Mouse (Mus musculus): ENCODE measurements at regions not wholly inside any gene's neighbourhood (a gene's known extent, or its start where the extent isn't known, plus 50 kb on each side); places are given as distances from the start of the nearest gene placed in this dataset.

DNA sequence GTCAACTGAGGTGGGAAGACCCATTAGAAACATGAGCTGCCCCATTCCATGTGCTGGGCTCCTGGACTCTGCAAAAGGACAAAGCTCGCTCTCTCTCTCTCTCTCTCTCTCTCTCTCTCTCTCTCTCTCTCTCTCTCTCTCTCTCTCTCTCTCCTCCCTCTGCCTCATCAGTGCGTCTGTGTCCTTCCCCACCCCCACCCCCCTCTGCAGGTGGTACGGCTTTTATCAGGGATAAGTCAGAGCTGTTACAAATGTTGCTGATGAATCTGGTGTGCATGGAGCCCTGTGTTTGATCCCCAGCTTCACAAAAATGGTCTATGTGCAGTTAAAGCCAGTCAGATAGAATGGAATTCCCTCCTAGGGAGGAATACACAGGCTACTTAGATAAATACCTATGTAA lies 247.8 kb upstream of the Smlr1 start:
- no peak for TF ChIP-seq CTCF (conservative IDR thresholded peaks at IDR 0.05; ENCODE audit: low read length)
- TF ChIP-seq POU5F1 (IDR thresholded peaks at IDR 0.05; ENCODE audit: borderline replicate concordance, low read length): no peak
- TF ChIP-seq NANOG (IDR thresholded peaks at IDR 0.05; ENCODE audit: borderline replicate concordance, low read length): no peak
- Histone ChIP-seq H3K9me3 (ENCODE audit: low read length) (peaks cover 27% of the 10 kb centered on the region), H3K36me3 (ENCODE audit: insufficient read depth, low read length) (0 out of 2 replicates have a peak, but pooled peaks cover 3% of the 10 kb centered on the region), H3K27me3 (ENCODE audit: insufficient read depth, low read length) (no peaks in the 10 kb centered on the region), H3K4me3 (replicated peaks; ENCODE audit: low read length) (no peak overlapping the region), H3K4me1 (replicated peaks; ENCODE audit: low read depth, low read length) (no peaks in the 10 kb centered on the region)

DNA sequence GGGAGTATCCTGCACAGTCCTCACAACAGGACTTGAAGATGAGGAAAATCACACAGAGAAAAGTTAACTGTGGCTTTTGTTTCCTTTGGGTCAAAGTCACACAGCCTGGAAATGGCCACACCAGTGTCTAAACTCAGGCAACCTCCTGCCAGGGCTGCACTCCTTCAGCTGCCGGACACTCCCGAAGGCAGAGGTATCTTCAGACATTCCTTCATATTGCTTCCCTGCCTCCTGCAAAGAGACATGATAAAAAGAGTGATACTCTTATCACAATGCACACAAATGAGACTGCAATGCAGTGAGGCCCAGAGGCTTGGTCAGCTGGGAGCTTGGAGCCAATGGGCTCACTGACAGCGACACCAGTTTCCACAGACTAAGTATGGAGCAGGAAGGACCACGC lies 243.4 kb upstream of the Smlr1 start:
- no peaks in the 10 kb centered on the region for H3K27me3 ChIP-seq (ENCODE audit: insufficient read depth, low read length)
- H3K36me3 ChIP-seq (ENCODE audit: insufficient read depth, low read length): 0 out of 2 replicates have a peak, but pooled peaks cover 3% of the 10 kb centered on the region
- no peak overlapping the region for H3K4me3 ChIP-seq (replicated peaks; ENCODE audit: low read length)
- TF ChIP-seq NANOG (IDR thresholded peaks at IDR 0.05; ENCODE audit: borderline replicate concordance, low read length): no peak
- no peak for TF ChIP-seq CTCF (conservative IDR thresholded peaks at IDR 0.05; ENCODE audit: low read length)
- no peak for TF ChIP-seq POU5F1 (IDR thresholded peaks at IDR 0.05; ENCODE audit: borderline replicate concordance, low read length)
- peaks cover 22% of the 10 kb centered on the region for H3K9me3 ChIP-seq (ENCODE audit: low read length)
- no peaks in the 10 kb centered on the region for H3K4me1 ChIP-seq (replicated peaks; ENCODE audit: low read depth, low read length)

DNA sequence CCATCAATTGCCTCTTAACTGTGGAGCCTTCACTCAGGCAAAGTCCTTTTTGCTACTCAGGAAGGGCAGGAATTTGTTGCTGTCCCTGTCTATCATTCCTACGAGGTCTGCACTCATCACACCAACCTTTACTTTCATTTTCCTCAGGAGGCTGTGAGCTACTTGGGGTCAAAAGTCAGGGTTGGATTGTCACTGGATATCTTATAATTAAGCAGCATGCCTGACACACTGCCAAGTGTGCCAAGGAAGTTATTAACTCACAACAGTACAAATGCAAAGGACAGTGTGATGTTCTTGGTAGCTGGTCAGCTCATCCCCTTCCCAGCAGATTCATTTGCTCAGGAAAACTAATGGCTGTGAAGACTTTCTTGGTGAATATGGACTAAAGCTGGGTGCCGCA lies 241.7 kb upstream of the Smlr1 start:
- no peak for TF ChIP-seq CTCF (conservative IDR thresholded peaks at IDR 0.05; ENCODE audit: low read length)

DNA sequence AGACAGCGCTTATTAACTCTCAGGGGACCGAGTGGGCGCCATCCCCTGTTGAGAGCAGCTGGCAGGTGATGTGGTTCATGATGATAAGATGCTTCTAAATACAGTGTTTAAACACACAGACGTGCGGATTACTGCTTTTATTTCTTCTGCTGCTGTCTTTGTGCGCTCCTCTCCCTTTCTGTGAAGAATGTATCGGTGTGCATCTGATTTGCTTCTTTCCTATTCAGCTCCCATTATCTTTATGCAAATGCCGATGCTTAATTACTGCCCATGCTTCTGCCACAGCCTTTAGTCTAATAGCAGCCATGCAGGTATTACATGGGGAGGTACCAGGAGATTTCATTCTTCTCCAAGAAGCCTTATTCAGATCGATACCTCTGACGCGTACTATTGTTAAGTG lies 240.6 kb upstream of the Smlr1 start:
- Histone ChIP-seq H3K27me3 (ENCODE audit: insufficient read depth, low read length) (no peaks in the 10 kb centered on the region), H3K4me3 (replicated peaks; ENCODE audit: low read length) (no peak overlapping the region), H3K9me3 (ENCODE audit: low read length) (peaks cover 1% of the 10 kb centered on the region), H3K36me3 (ENCODE audit: insufficient read depth, low read length) (no peaks in the 10 kb centered on the region), H3K4me1 (replicated peaks; ENCODE audit: low read depth, low read length) (no peaks in the 10 kb centered on the region)
- TF ChIP-seq CTCF (conservative IDR thresholded peaks at IDR 0.05; ENCODE audit: low read length) (no peak), NANOG (IDR thresholded peaks at IDR 0.05; ENCODE audit: borderline replicate concordance, low read length) (no peak), POU5F1 (IDR thresholded peaks at IDR 0.05; ENCODE audit: borderline replicate concordance, low read length) (no peak)

More for the DNA sequence above, 241.7 kb upstream of the Smlr1 start:
- H3K4me3 ChIP-seq (replicated peaks; ENCODE audit: low read length): no peak overlapping the region
- 0 out of 2 replicates have a peak, but pooled peaks cover 3% of the 10 kb centered on the region for H3K36me3 ChIP-seq (ENCODE audit: insufficient read depth, low read length)
- H3K4me1 ChIP-seq (replicated peaks; ENCODE audit: low read depth, low read length): no peaks in the 10 kb centered on the region
- H3K27me3 ChIP-seq (ENCODE audit: insufficient read depth, low read length): no peaks in the 10 kb centered on the region
- peaks cover 12% of the 10 kb centered on the region for H3K9me3 ChIP-seq (ENCODE audit: low read length)

DNA sequence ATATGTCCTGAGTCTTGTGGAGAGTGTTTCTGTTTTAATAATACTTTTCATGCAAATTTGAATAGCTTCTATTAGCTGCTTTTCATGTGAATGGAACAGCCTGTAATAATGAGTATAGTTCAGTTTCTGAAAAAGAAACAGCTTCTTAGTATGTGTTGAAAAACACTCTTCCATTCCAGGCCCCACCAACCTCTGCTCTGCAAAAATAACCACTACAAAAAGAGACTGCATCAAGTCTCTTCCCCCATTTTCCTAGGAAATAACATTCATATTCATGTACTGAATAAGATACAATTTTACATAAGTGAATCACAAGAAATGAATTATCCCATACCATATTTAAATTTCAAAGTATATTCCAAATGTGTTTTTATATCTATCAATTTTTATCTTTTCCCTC lies 234.0 kb upstream of the Smlr1 start:
- no peaks in the 10 kb centered on the region for H3K4me1 ChIP-seq (replicated peaks; ENCODE audit: low read depth, low read length)
- TF ChIP-seq CTCF (conservative IDR thresholded peaks at IDR 0.05; ENCODE audit: low read length) (no peak), NANOG (IDR thresholded peaks at IDR 0.05; ENCODE audit: borderline replicate concordance, low read length) (no peak), POU5F1 (IDR thresholded peaks at IDR 0.05; ENCODE audit: borderline replicate concordance, low read length) (no peak)
- no peaks in the 10 kb centered on the region for H3K27me3 ChIP-seq (ENCODE audit: insufficient read depth, low read length)
- no peak overlapping the region for H3K4me3 ChIP-seq (replicated peaks; ENCODE audit: low read length)
- no peaks in the 10 kb centered on the region for H3K9me3 ChIP-seq (ENCODE audit: low read length)
- no peaks in the 10 kb centered on the region for H3K36me3 ChIP-seq (ENCODE audit: insufficient read depth, low read length)

DNA sequence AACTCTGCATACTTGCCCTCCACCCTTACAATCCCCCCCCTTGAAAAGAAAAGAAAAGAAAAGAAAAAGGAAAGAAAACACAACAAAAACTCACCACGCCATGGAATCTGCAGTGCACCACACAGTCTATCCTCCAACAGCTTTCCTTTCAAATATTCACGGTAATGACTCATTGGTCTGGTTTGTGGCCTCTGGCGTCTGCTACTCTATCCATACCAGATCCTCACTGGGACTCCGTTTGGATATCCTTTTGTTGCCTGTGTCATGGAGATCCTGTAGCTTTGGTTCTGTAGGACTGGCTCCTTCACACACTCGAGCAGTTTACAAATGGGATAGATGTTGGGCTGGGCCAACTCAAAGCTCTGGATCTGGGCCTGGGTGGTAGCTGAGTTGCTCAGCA lies 232.4 kb upstream of the Smlr1 start:
- Histone ChIP-seq H3K9me3 (ENCODE audit: low read length) (no peaks in the 10 kb centered on the region), H3K36me3 (ENCODE audit: insufficient read depth, low read length) (no peaks in the 10 kb centered on the region), H3K4me3 (replicated peaks; ENCODE audit: low read length) (no peak overlapping the region), H3K4me1 (replicated peaks; ENCODE audit: low read depth, low read length) (no peaks in the 10 kb centered on the region), H3K27me3 (ENCODE audit: insufficient read depth, low read length) (no peaks in the 10 kb centered on the region)
- TF ChIP-seq POU5F1 (IDR thresholded peaks at IDR 0.05; ENCODE audit: borderline replicate concordance, low read length) (no peak), CTCF (conservative IDR thresholded peaks at IDR 0.05; ENCODE audit: low read length) (no peak), NANOG (IDR thresholded peaks at IDR 0.05; ENCODE audit: borderline replicate concordance, low read length) (no peak)

DNA sequence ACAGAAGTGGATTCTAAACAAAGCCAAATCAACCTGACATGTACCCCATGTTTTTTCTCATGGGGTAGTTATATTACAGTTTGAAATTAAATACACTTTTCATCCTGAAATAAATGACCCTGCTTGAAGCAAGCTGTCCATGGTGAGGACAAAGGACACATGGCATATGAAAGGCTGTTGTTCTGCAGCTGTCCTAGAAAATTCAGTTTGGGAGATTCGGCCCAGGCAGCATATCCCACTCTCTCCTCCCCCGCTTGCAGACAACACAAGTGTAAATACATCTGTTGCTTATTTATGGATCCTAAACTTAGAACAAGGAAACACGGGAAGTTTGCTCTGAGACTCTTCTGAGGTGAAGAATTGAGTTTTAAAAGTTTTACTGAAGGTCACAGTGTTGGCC lies 218.2 kb upstream of the Smlr1 start:
- H3K4me3 ChIP-seq (replicated peaks; ENCODE audit: low read length): no peak overlapping the region
- TF ChIP-seq NANOG (IDR thresholded peaks at IDR 0.05; ENCODE audit: borderline replicate concordance, low read length) (no peak), POU5F1 (IDR thresholded peaks at IDR 0.05; ENCODE audit: borderline replicate concordance, low read length) (no peak), CTCF (conservative IDR thresholded peaks at IDR 0.05; ENCODE audit: low read length) (no peak)

DNA sequence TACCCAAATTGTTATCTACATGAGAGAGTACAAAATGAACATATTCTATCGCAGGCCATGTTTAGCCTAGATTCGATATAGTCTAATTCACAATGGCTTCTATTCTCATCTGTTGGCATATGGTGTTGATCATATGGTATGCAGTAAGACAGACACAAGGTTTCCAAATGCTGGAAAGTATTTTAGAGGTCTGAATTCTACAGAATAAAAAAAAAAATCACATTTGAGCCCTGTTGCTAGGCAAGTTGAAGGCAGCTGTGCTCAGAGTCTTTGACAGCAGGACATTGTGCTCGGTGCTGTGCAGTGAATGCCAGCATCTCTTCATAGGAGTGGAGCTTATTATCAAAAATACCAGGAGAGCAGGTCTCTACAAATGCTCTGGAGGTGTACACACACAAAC lies 206.6 kb upstream of the Smlr1 start:
- no peaks in the 10 kb centered on the region for H3K4me1 ChIP-seq (replicated peaks; ENCODE audit: low read depth, low read length)
- H3K36me3 ChIP-seq (ENCODE audit: insufficient read depth, low read length): no peaks in the 10 kb centered on the region
- no peaks in the 10 kb centered on the region for H3K9me3 ChIP-seq (ENCODE audit: low read length)
- TF ChIP-seq NANOG (IDR thresholded peaks at IDR 0.05; ENCODE audit: borderline replicate concordance, low read length) (no peak), POU5F1 (IDR thresholded peaks at IDR 0.05; ENCODE audit: borderline replicate concordance, low read length) (no peak), CTCF (conservative IDR thresholded peaks at IDR 0.05; ENCODE audit: low read length) (no peak)
- no peaks in the 10 kb centered on the region for H3K27me3 ChIP-seq (ENCODE audit: insufficient read depth, low read length)
- H3K4me3 ChIP-seq (replicated peaks; ENCODE audit: low read length): no peak overlapping the region

More for the DNA sequence above, 218.2 kb upstream of the Smlr1 start:
- no peaks in the 10 kb centered on the region for H3K36me3 ChIP-seq (ENCODE audit: insufficient read depth, low read length)
- no peaks in the 10 kb centered on the region for H3K4me1 ChIP-seq (replicated peaks; ENCODE audit: low read depth, low read length)
- H3K27me3 ChIP-seq (ENCODE audit: insufficient read depth, low read length): no peaks in the 10 kb centered on the region
- H3K9me3 ChIP-seq (ENCODE audit: low read length): no peaks in the 10 kb centered on the region

DNA sequence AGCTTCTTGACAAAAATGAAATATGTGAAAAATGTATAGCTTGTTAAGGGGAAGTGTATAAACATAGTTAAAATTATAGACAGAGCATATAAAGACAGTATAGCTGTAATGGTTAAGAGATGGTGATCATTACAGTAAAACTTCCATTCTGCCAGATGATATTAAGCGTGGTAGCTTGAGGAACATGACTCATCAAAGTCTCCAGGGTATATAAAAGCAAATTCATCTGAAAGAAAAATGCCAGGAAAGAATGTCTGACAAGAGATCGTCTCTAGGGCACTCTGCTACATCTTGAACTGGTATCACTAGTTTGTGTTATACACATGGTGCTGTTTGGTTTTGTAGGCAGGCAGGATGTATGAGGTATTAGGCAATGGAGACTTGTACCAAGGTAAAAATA lies 204.9 kb upstream of the Smlr1 start:
- no peaks in the 10 kb centered on the region for H3K36me3 ChIP-seq (ENCODE audit: insufficient read depth, low read length)
- H3K4me3 ChIP-seq (replicated peaks; ENCODE audit: low read length): no peak overlapping the region
- no peaks in the 10 kb centered on the region for H3K4me1 ChIP-seq (replicated peaks; ENCODE audit: low read depth, low read length)
- H3K27me3 ChIP-seq (ENCODE audit: insufficient read depth, low read length): no peaks in the 10 kb centered on the region
- H3K9me3 ChIP-seq (ENCODE audit: low read length): no peaks in the 10 kb centered on the region
- TF ChIP-seq POU5F1 (IDR thresholded peaks at IDR 0.05; ENCODE audit: borderline replicate concordance, low read length): no peak
- no peak for TF ChIP-seq CTCF (conservative IDR thresholded peaks at IDR 0.05; ENCODE audit: low read length)

Measured in E14TG2a.4 (cell line).